Mouse (Mus musculus) forebrain, embryonic 13.5 days (tissue): Measurements from ENCODE around the gene Apoe. TPM values are rescaled to one million over a fixed set of nuclear protein-coding genes. Genes with fewer than 3 reads are reported as not detected.

Source experiments
- polyA plus RNA-seq: library from polyadenylated mRNA; unstranded; fragments of >200 nt; fragmentation: Nextera tagmentation; extraction: Ambion mirVana; gene quantifications from 2 replicates; pipeline ENCODE4 v1.2.1, GENCODE M21; 2015

Gene Apoe
- polyA plus RNA-seq, 1 experiment from 2014 or later: 118 TPM

Other genes with a start within 250 kb of the Apoe start
- gene Mark4, start 240.4 kb downstream of the Apoe start, polyA plus RNA-seq: 11.7 and 12.2 TPM in 2 replicates
- 0.13 and 0.29 TPM in 2 replicates for gene Exoc3l2, start 235.9 kb downstream of the Apoe start, polyA plus RNA-seq
- gene Bloc1s3, start 190.8 kb downstream of the Apoe start, polyA plus RNA-seq: 3.3 and 3.4 TPM in 2 replicates
- gene Trappc6a, start 190.8 kb downstream of the Apoe start, polyA plus RNA-seq: 39.3 and 40.6 TPM in 2 replicates
- gene Nkpd1, start 181.3 kb downstream of the Apoe start, polyA plus RNA-seq: 0.15 and 0.21 TPM in 2 replicates
- 22.4 and 23.6 TPM in 2 replicates for gene Ppp1r37, start 136.1 kb downstream of the Apoe start, polyA plus RNA-seq
- gene Zfp296, start 121.9 kb downstream of the Apoe start, polyA plus RNA-seq: 0.23 and 0.35 TPM in 2 replicates
- 130 TPM in 2 replicates for gene Gemin7, start 121.6 kb downstream of the Apoe start, polyA plus RNA-seq
- 54.0 and 55.7 TPM in 2 replicates for gene Clasrp, start 94.7 kb downstream of the Apoe start, polyA plus RNA-seq
- 1.5 and 2.6 TPM in 2 replicates for gene Relb, start 69.8 kb downstream of the Apoe start, polyA plus RNA-seq
- gene Clptm1, start 34.2 kb downstream of the Apoe start, polyA plus RNA-seq: 64.2 and 71.3 TPM in 2 replicates
- 0.50 TPM in 1 of 2 replicates, not detected in the other for gene Apoc2, start 21.2 kb downstream of the Apoe start, polyA plus RNA-seq
- gene Gm44805, start 17.8 kb downstream of the Apoe start, polyA plus RNA-seq: 0.88 TPM in 1 of 2 replicates, not detected in the other
- 0.08 TPM in 1 of 2 replicates, not detected in the other for gene Apoc4, start 17.7 kb downstream of the Apoe start, polyA plus RNA-seq
- gene Apoc1, start 6.5 kb downstream of the Apoe start, polyA plus RNA-seq: 1.2 and 1.8 TPM in 2 replicates
- gene Tomm40, start 16.2 kb upstream of the Apoe start, polyA plus RNA-seq: 112 and 118 TPM in 2 replicates
- 34.6 and 38.0 TPM in 2 replicates for gene Nectin2, start 51.3 kb upstream of the Apoe start, polyA plus RNA-seq
- gene Bcam, start 71.8 kb upstream of the Apoe start, polyA plus RNA-seq: 4.4 and 5.7 TPM in 2 replicates
- not detected in 2 replicates for gene Cblc, start 97.6 kb upstream of the Apoe start, polyA plus RNA-seq
- 0.23 and 0.49 TPM in 2 replicates for gene Bcl3, start 123.6 kb upstream of the Apoe start, polyA plus RNA-seq
- gene Gm19345, start 152.8 kb upstream of the Apoe start, polyA plus RNA-seq: 2.3 and 3.9 TPM in 2 replicates
- gene Ceacam16, start 162.1 kb upstream of the Apoe start, polyA plus RNA-seq: not detected in 2 replicates
- not detected in 2 replicates for gene Ceacam19, start 188.8 kb upstream of the Apoe start, polyA plus RNA-seq
- 4.9 and 5.1 TPM in 2 replicates for gene Pvr, start 222.0 kb upstream of the Apoe start, polyA plus RNA-seq